Mouse (Mus musculus): Measurements from ENCODE around the gene Psmc6. TPM values are rescaled to one million over a fixed set of nuclear protein-coding genes. Genes with fewer than 3 reads are reported as not detected.
A peak's percentile ranks its signal among the peaks of the same experiment; 100 is the strongest.

Psmc6 gene
- total RNA-seq, 2 experiments from 2014 or later = 98.8 to 99.6 TPM

- TF ChIP-seq CTCF (conservative IDR thresholded peaks at IDR 0.05) = no peak
- Histone ChIP-seq H3K4me3 (peak overlapping the region; percentile 94), H3K27ac (peak overlapping the region; percentile 99)
- no peak for DNase-seq (ENCODE audit: low spot score in 2 of 2)
Observed at GRCm38 (mm10) chr14:45319237-45319610, 10.4 kb upstream of the Psmc6 start.

- Histone ChIP-seq H3K27ac (no peak overlapping the region), H3K4me3 (no peak overlapping the region)
- TF ChIP-seq CTCF (conservative IDR thresholded peaks at IDR 0.05) = no peak
- no peak for DNase-seq (ENCODE audit: low spot score in 2 of 2)
Observed at GRCm38 (mm10) chr14:45320111-45320510, 9.5 kb upstream of the Psmc6 start.

GRCm38 (mm10) chr14:45321067-45321466, 8.5 kb upstream of the Psmc6 start:
- no peak overlapping the region for H3K4me3 ChIP-seq
- DNase-seq (ENCODE audit: low spot score in 2 of 2) = no peak
- H3K27ac ChIP-seq = no peak overlapping the region
- TF ChIP-seq CTCF (conservative IDR thresholded peaks at IDR 0.05) = no peak

- no peak overlapping the region for H3K4me3 ChIP-seq
- no peak for TF ChIP-seq CTCF (conservative IDR thresholded peaks at IDR 0.05)
- no peak overlapping the region for H3K27ac ChIP-seq
- DNase-seq (ENCODE audit: low spot score in 2 of 2) = no peak
Observed at GRCm38 (mm10) chr14:45321622-45322021, 8.0 kb upstream of the Psmc6 start.

- H3K27ac ChIP-seq = no peak overlapping the region
- DNase-seq (ENCODE audit: low spot score in 2 of 2) = no peak
- H3K4me3 ChIP-seq = no peak overlapping the region
- TF ChIP-seq CTCF (conservative IDR thresholded peaks at IDR 0.05) = no peak
Observed at GRCm38 (mm10) chr14:45322450-45322849, 7.1 kb upstream of the Psmc6 start.

- no peak for DNase-seq (ENCODE audit: low spot score in 2 of 2)
- Histone ChIP-seq H3K4me3 (no peak overlapping the region), H3K27ac (no peak overlapping the region)
- no peak for TF ChIP-seq CTCF (conservative IDR thresholded peaks at IDR 0.05)
Observed at GRCm38 (mm10) chr14:45323320-45323719, 6.3 kb upstream of the Psmc6 start.

GRCm38 (mm10) chr14:45325471-45325870, 4.1 kb upstream of the Psmc6 start:
- H3K4me3 ChIP-seq = no peak overlapping the region
- no peak for DNase-seq (ENCODE audit: low spot score in 2 of 2)
- no peak overlapping the region for H3K27ac ChIP-seq
- TF ChIP-seq CTCF (conservative IDR thresholded peaks at IDR 0.05) = no peak

- DNase-seq (ENCODE audit: low spot score in 2 of 2) = no peak
- H3K27ac ChIP-seq = no peak overlapping the region
- H3K4me3 ChIP-seq = no peak overlapping the region
- no peak for TF ChIP-seq CTCF (conservative IDR thresholded peaks at IDR 0.05)
Observed at GRCm38 (mm10) chr14:45328072-45328713, 1.4 kb upstream of the Psmc6 start.

- DNase-seq (ENCODE audit: low spot score in 2 of 2) = no peak
- no peak for TF ChIP-seq CTCF (conservative IDR thresholded peaks at IDR 0.05)
- H3K27ac ChIP-seq = peak overlapping the region; percentile 46; the same call in 1 of the 2 replicates
- H3K4me3 ChIP-seq = peak overlapping the region; percentile 90
Observed at GRCm38 (mm10) chr14:45329018-45329588, 485 bp upstream of the Psmc6 start.

GRCm38 (mm10) chr14:45350931-45351859, 21.6 kb downstream of the Psmc6 start, which contains the start of gene Styx:
Gene Styx, plus strand, starts transcription at chr14:45351093.
- peak within 1 kb of the TSS; percentile 89 for H3K27ac ChIP-seq
- peak within 1 kb of the TSS; percentile 82 for H3K4me3 ChIP-seq
- DNase-seq (ENCODE audit: low spot score in 2 of 2) = peak; percentile 91 to 96
- TF ChIP-seq CTCF (conservative IDR thresholded peaks at IDR 0.05) = no peak; the same call in 1 of the 2 replicates

- Histone ChIP-seq H3K27ac (no peak overlapping the region), H3K4me3 (no peak overlapping the region)
- no peak for TF ChIP-seq CTCF (conservative IDR thresholded peaks at IDR 0.05)
- no peak for DNase-seq (ENCODE audit: low spot score in 2 of 2)
Observed at GRCm38 (mm10) chr14:45364211-45365195, 34.9 kb downstream of the Psmc6 start.

- TF ChIP-seq CTCF (conservative IDR thresholded peaks at IDR 0.05) = no peak
- no peak for DNase-seq (ENCODE audit: low spot score in 2 of 2)
- Histone ChIP-seq H3K27ac (no peak overlapping the region), H3K4me3 (no peak overlapping the region)
Observed at GRCm38 (mm10) chr14:45365196-45365587, 35.6 kb downstream of the Psmc6 start.
